Mouse (Mus musculus): ENCODE data around the gene Mars.

The Mars gene

GRCm38 (mm10) chr10:127285644-127286043 is 25.9 kb downstream of the Mars start:
- no peak for DNase-seq

- DNase-seq, result no peak
Observed at GRCm38 (mm10) chr10:127284724-127285500, 26.7 kb downstream of the Mars start.

GRCm38 (mm10) chr10:127284105-127284622 is 27.4 kb downstream of the Mars start:
- DNase-seq, result no peak

GRCm38 (mm10) chr10:127282620-127283215 is 28.9 kb downstream of the Mars start:
- DNase-seq, result peak in 1 of 2 experiments; percentile 46

- DNase-seq, result peak; percentile 29 to 53
Observed at GRCm38 (mm10) chr10:127281316-127281715, 30.3 kb downstream of the Mars start.

- no peak for DNase-seq
Observed at GRCm38 (mm10) chr10:127279730-127280129, 31.9 kb downstream of the Mars start.

- DNase-seq, result no peak
Observed at GRCm38 (mm10) chr10:127274261-127275022, 37.1 kb downstream of the Mars start.

- no peak for DNase-seq
Observed at GRCm38 (mm10) chr10:127272371-127272770, 39.2 kb downstream of the Mars start.

- DNase-seq, result no peak
Observed at GRCm38 (mm10) chr10:127269884-127270283, 41.7 kb downstream of the Mars start.

GRCm38 (mm10) chr10:127269036-127269435 is 42.5 kb downstream of the Mars start:
- no peak for DNase-seq

GRCm38 (mm10) chr10:127268401-127268800 is 43.2 kb downstream of the Mars start:
- no peak for DNase-seq

GRCm38 (mm10) chr10:127267318-127267717 is 44.3 kb downstream of the Mars start:
- peak; percentile 34 to 38 for DNase-seq

GRCm38 (mm10) chr10:127266112-127267091 is 45.2 kb downstream of the Mars start, which contains the start of gene Dctn2:
Dctn2 (plus strand) TSS chr10:127266368.
- DNase-seq, result peak; percentile 96 to 98

- peak; percentile 23 to 34 for DNase-seq
Observed at GRCm38 (mm10) chr10:127265727-127266111, 45.9 kb downstream of the Mars start.

- DNase-seq, result no peak
Observed at GRCm38 (mm10) chr10:127264971-127265370, 46.6 kb downstream of the Mars start.

GRCm38 (mm10) chr10:127264336-127264735 is 47.2 kb downstream of the Mars start:
- DNase-seq, result no peak

- DNase-seq, result no peak
Observed at GRCm38 (mm10) chr10:127263631-127264030, 48.0 kb downstream of the Mars start.

- DNase-seq, result peak; percentile 24 to 69
Observed at GRCm38 (mm10) chr10:127262548-127263398, 48.8 kb downstream of the Mars start, which contains the start of gene Kif5a. Kif5a (minus strand) TSS chr10:127263348.

GRCm38 (mm10) chr10:127261706-127262547 is 49.7 kb downstream of the Mars start:
- DNase-seq, result no peak

- DNase-seq, result no peak
Observed at GRCm38 (mm10) chr10:127258489-127258888, 53.1 kb downstream of the Mars start.
